Mouse (Mus musculus) small intestine, adult 2 months (tissue): ENCODE results near the gene Mrpl11.
A peak's percentile ranks its signal among the peaks of the same experiment; 100 is the strongest.

Experiments
- CTCF ChIP-seq: fragments of 200-500 bp; IDR thresholded peaks from 2 replicates; pipeline ENCODE4 v1.5.1; 2012; ENCODE audit warnings: low read depth, mild to moderate bottlenecking, control low read depth, inconsistent platforms, low read length, moderate library complexity, mixed read lengths; ENCODE audit not compliant: insufficient replicate concordance, insufficient read length; ENCODE audit errors: extremely low read depth
- POLR2A ChIP-seq: fragments of 200-500 bp; IDR thresholded peaks from 2 replicates; pipeline ENCODE4 v1.6.1; 2012; ENCODE audit warnings: low read depth, mild to moderate bottlenecking, control low read depth, inconsistent platforms, low read length, moderate library complexity

DNA sequence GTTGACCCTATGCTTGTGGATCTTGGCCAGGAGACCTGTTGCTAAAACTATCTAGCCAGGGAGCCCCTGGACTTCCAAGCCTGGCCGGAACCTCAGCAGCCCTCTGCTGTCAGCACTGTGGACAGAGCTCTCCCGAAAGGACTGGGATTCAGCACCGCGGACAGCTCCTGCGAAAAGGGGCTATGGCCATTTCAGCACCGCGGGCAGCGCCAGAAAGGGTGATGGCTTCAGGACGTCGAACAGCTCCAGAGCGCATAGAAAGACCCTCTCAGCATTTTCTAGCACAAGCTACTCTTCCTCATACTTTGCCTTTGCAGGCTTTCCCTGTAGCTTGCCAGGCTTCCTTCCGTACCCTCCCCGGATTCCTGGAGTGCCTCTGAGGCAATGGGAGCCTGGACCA lies 27.1 kb downstream of the Mrpl11 start:
- TF ChIP-seq CTCF (0 out of 2 replicates have a peak, but pooled peaks have one; percentile 4), POLR2A (no peak)
